Mouse (Mus musculus) adipocyte (in vitro differentiated cells): ENCODE measurements around the gene Gm28038.

Experiments
- DNase-seq: peaks from one replicate; pipeline ENCODE4 v3.0.0-alpha.2; 2016; ENCODE audit warnings: low spot score

Gene Gm28038

DNA sequence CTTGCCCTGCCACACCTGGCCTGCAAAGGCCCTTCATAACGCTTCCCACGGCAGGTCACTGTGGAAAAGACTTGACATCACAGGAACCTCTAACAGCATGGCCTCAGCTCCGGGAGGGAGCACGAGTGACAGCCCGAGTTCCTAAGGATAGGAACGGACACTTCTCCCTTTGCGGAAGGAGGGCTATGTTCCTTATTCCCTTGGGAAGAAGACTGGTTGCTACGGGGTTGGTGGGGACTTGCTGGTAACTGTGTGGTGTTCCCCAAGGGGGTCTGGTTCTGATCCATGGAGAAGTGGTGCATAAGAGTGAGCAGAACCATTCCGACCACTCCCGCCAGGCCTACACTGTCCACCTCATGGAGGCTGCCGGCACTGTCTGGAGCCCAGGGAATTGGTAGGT, at the start of gene Gm28038:
TSS of gene Gm28038 (plus strand) at position 301 of the 400 bp plus-strand sequence.
- no peak for DNase-seq

- no peak for DNase-seq
Observed at GRCm38 (mm10) chr2:30235593-30235992, 45.2 kb upstream of the Gm28038 start.

- peak; percentile 73 for DNase-seq
Observed at GRCm38 (mm10) chr2:30236426-30237198, 44.2 kb upstream of the Gm28038 start.

DNA sequence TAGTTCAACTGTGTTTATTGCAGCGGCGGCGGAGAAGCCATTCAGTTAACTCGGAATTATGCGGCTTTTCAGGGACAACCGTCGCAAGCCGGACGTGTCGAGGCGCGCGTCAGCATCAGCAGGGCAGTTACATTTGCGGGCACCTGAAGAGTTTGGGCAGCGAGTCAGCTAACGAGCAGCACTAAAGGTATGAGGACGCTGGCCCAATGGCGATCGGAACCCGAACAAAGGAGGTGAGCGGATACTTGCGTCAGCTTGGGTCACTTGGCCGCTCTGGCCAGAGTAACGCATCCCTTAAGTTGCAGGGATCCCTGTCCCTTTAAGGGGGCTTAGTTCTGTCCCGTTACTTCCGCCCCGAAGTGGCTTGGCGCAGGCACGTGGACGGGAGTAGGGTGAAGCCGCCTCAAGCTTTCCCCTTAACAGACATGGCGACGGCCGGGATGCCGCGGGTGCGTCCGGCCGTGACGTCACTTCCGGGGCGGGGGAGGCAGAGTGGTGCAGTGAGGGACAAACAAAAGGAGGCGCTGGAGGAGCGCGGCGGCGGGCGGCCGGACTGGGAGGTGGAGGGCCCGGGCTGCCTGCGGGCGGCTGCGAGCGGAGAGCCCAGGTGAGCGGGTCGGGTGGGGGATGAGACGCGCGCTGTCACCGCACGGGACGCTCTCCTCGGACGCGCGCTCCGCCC, 43.5 kb upstream of the Gm28038 start, which contains the start of gene Lrrc8a:
TSS of gene Lrrc8a (plus strand) at position 517 of the 682 bp plus-strand sequence.
- DNase-seq: peak; percentile 97

- DNase-seq: peak; percentile 52
Observed at GRCm38 (mm10) chr2:30237881-30238280, 43.0 kb upstream of the Gm28038 start.

DNA sequence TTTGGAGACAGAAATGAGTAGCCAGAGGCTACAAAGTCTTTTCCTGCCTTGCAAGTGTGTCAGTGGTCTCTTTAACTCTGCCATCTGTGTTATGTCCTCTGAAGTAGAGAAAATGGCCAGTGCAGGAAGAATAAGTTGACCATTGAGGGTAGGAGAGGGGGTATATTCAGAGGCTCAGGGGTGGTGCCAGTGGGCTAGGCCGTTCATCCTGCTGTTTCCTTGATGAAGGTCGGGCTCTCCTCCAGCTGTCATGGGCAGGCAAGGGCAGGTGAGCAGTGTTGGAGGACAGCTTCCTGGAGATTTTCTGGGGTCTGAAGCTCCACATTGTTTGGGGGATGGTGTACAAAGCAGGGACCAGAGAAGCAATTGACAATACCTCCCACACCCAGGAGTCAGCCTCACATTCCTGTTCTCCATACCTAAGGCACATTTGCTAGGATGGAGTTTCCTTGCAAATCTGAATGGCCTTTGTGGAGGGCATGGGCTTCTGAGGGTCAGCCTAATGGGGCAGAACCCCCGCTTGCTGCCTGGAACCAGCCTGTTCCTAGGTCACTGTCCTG, 41.9 kb upstream of the Gm28038 start:
- DNase-seq: no peak

GRCm38 (mm10) chr2:30239777-30240176, 41.1 kb upstream of the Gm28038 start:
- DNase-seq: no peak

GRCm38 (mm10) chr2:30240267-30240666, 40.6 kb upstream of the Gm28038 start, which contains the start of gene Gm28035:
Gm28035 (plus strand) TSS chr2:30240567.
- no peak for DNase-seq

GRCm38 (mm10) chr2:30242509-30242908, 38.3 kb upstream of the Gm28038 start:
- DNase-seq: peak; percentile 93

DNA sequence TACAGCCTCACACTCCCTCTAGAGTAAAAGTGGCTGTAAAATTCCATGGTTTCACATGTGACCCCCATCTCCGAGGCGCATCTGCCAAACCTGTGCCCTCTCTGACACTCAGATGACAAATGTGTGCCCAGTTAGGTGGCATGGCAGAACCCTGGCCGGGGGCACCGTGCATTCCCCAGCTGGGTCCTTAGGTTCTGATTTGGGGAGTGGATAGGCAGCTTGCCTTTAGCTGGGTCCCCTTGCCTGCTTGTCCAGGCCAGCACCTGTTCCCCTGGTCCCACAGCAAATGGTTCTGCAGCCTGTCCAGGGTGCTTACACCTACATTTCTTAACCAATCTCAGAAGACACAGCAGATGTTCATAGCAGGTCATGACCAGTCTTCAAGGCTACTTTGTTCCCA, 37.5 kb upstream of the Gm28038 start:
- DNase-seq: no peak

DNA sequence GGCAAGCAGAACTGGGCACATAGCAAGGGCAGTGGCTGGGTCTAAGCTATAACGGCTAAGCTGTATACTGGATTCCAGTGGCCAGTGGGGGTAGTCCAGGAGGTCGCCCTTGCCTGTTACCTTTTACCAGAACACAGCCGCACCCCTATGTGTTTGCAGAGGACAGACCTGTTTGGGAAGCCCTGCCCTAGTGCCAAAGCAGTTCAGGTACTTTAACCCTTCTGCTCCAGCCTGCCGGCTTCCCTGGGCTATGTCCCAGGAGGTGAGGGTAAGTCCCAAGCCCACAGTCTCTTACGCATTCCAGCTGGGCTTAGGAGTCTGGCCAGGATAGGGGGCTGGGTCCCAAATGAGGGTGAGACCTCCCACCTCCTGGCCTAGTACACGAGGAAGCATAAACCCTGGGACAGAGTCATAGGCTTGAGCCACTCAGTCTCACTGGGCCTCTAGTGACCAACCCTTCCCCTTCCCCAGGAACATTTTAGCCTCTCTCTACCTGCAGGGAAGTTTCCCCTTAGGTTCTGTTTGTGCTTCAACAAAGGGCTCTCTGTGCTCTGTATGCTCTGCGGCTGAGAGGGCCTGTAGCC, 36.2 kb upstream of the Gm28038 start:
- no peak for DNase-seq

GRCm38 (mm10) chr2:30247036-30247435, 33.8 kb upstream of the Gm28038 start:
- DNase-seq: no peak

GRCm38 (mm10) chr2:30247681-30248080, 33.2 kb upstream of the Gm28038 start:
- no peak for DNase-seq

DNA sequence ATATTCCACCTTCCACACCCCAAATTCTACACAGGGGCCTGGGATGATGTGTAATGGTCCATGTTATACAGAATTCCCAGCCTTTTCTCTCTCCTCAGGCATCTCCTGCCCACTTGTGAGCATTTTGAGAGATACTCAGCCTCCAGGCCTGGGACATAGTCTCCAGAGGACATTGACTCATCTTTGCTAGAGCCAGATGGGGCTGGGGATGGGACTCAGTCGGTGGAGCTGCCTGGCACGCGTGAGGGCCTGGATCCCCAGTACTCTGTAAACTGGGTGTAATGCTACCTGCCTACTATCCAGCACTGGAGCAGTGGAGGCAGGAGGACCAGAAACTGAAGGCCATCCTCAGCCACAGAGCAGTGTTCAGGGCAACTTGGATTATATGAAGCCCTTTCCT, 31.7 kb upstream of the Gm28038 start:
- DNase-seq: no peak

DNA sequence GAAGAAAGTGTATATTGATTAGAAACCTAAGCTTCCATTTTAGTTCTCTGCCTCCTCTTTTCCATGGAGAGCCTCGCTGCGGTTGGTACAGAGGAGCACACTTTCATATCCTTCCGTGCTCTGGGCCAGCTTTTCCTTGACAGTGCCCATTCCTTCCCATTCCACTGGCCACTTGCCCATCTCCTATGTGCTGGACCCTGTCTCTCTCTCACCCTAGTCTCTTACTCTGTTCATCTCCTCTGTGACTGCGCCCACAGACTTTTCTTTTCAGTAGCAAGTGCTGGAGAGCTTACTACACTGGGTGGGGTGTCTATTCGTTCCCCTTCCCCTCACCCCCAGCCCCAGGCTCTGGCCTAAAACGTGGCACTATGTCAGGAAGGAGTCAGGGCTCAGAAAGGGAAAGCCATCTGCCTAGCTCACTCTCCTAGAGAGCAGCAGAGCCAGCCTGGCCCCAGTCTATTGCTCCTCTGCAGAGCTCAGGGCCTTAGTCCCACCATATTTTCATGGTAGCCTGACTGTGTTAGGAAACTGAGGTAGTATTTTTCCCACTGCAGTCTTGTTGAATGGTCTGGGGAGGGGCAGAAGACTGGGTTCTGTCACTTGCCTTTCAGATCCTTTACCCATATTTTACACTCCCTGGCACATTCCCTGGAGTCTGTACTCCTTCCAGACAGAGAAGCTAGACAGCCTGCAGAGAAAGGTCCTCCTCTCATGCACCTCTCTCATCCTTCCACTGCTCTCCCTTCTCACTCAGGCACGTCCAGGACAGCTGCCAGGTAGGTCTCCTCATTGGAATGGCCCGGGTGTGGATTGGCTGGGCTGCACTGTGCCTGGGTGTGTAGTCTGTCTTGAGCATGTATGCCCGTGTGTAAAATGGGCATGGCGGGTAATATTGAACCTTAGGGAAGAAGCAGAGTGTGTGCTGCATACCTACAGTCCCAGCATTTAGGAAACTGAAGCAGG, 30.4 kb upstream of the Gm28038 start:
- no peak for DNase-seq

- DNase-seq: no peak
Observed at GRCm38 (mm10) chr2:30251417-30252104, 29.3 kb upstream of the Gm28038 start.

DNA sequence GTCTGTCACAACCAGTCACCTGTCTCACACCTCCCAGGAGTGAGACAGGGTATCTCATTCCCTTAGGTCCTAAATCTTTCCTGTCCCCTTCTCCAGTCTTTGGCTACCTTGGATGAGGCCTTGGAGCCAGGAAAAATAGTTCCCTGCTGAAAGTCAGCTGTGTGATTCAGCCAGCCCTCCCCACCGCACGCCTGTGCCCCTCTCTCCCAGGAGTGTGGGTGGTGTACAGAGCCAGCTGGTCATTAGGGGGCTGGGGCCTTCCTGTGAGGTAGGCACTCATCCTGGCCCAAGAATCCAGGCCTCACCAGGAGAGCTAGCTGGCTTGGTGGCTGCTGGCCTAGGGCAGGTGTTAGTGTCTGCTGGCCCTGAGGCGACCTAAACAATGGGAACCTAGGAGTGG, 28.3 kb upstream of the Gm28038 start:
- DNase-seq: no peak

GRCm38 (mm10) chr2:30253809-30254208, 27.0 kb upstream of the Gm28038 start:
- no peak for DNase-seq

GRCm38 (mm10) chr2:30255631-30256395, 25.0 kb upstream of the Gm28038 start:
- DNase-seq: no peak
